Mouse (Mus musculus): ENCODE data around the gene Rab31. TPM values are rescaled to one million over a fixed set of nuclear protein-coding genes. Genes with fewer than 3 reads are reported as not detected.

Gene Rab31
- polyA plus RNA-seq, 1 experiment from 2014 or later, result 88.8 TPM

DNA sequence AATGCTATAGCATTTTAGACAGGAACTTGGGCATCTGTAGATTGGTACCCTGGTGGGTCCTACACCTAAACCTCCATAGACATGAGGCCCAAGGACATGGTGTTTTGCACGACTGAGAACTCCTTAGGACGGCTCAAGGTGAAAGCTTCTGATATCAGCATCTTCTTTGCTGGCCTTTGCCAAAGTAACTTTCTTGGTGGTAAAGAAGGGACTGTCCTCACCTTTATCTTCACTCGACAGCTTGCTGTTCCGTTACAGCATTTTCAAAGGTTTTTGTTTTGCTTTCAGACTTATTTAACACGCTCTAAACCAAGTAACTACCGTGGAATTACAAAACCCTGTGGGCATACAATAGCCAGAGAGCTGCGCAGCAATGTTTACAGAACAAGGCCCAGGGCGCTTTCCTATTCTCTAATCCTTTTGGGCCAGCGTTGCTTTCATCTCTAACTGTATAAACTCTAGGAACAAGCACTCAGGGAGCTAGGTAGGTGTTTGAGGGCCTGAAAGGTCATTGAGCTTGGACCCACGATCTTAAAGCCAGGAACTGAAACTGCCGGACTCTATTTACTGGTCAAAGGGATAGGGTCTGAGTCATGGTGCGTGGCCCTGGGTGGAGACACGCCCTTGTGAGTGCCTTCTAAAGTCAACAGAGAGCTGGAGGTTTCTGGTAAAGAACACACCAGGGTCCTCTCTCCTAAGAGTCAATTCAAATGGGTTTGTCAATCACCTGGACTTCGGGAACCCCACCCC lies 109.0 kb downstream of the Rab31 start:
- no peaks in the 10 kb centered on the region for H3K27me3 ChIP-seq (replicated peaks; ENCODE audit: control insufficient read depth, insufficient read depth, low read length)
- no peak overlapping the region for H3K27ac ChIP-seq (ENCODE audit: low read depth, low read length)
- no peak overlapping the region for H3K4me3 ChIP-seq (ENCODE audit: low read depth, low read length)
- no peaks in the 10 kb centered on the region for H3K4me1 ChIP-seq (ENCODE audit: control insufficient read depth, insufficient read depth, low read length)
- no peaks in the 10 kb centered on the region for H3K9me3 ChIP-seq (replicated peaks; ENCODE audit: control insufficient read depth, low read length)
- DNase-seq (ENCODE audit: low spot score) (no peak), ATAC-seq (no peak)
- peaks cover 6% of the 10 kb centered on the region; the same call in 1 of the 2 replicates for H3K36me3 ChIP-seq (ENCODE audit: control insufficient read depth, insufficient read depth, low read length)
- no peak overlapping the region for H3K9ac ChIP-seq (ENCODE audit: low read length)
- 83% methylated on average over 14 of the region's 14 CpGs for WGBS
- H3K4me2 ChIP-seq (ENCODE audit: low read length), result no peak overlapping the region

DNA sequence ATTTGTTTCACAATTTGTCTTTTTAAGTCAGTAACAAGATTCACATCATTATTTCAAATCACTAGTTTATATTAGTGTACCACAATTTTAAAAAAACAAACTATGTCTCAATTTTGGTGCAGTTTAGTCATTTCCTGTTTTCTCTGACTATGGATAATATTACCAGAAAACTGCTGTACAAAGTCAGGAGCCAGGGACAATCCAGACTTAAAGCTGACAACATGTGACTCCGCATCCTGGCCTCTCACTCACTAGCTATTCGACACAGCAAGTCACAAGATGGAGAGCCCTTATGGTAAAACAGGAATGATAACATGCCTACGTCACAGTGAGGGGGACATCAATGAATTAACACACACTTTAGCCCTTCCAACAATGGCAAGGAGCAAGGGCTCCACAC lies 109.9 kb downstream of the Rab31 start:
- ATAC-seq (no peak), DNase-seq (ENCODE audit: low spot score) (no peak)
- 88% methylated on average over 3 of the region's 3 CpGs for WGBS
- peaks cover 6% of the 10 kb centered on the region; the same call in 1 of the 2 replicates for H3K36me3 ChIP-seq (ENCODE audit: control insufficient read depth, insufficient read depth, low read length)
- no peak overlapping the region for H3K4me2 ChIP-seq (ENCODE audit: low read length)
- H3K27me3 ChIP-seq (replicated peaks; ENCODE audit: control insufficient read depth, insufficient read depth, low read length), result no peaks in the 10 kb centered on the region
- H3K4me3 ChIP-seq (ENCODE audit: low read depth, low read length), result no peak overlapping the region
- H3K9ac ChIP-seq (ENCODE audit: low read length), result no peak overlapping the region
- no peaks in the 10 kb centered on the region for H3K4me1 ChIP-seq (ENCODE audit: control insufficient read depth, insufficient read depth, low read length)
- H3K27ac ChIP-seq (ENCODE audit: low read depth, low read length), result no peak overlapping the region
- no peaks in the 10 kb centered on the region for H3K9me3 ChIP-seq (replicated peaks; ENCODE audit: control insufficient read depth, low read length)

DNA sequence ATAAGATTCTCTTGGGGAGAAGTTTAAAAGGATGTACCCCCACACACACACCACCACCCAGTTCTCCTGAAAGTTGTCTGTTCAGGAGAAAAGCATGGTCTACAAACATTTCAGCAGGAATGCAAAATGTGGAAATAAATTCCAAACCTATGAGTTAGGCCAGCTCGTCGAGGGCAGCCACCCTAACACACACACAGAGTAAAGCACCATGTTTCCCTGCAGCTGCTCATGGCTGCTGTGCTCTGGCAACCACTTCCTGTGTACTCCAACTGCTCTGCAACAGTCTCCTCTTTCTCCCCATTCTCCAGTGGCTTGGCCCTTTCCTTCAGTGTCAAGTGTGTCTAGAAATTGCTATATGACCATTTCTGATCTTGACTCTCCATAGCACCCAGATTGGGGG lies 114.1 kb downstream of the Rab31 start:
- 90% methylated on average over 2 of the region's 2 CpGs for WGBS
- Histone ChIP-seq H3K27ac (ENCODE audit: low read depth, low read length) (no peak overlapping the region), H3K4me1 (ENCODE audit: control insufficient read depth, insufficient read depth, low read length) (no peaks in the 10 kb centered on the region), H3K9ac (ENCODE audit: low read length) (no peak overlapping the region), H3K27me3 (replicated peaks; ENCODE audit: control insufficient read depth, insufficient read depth, low read length) (no peaks in the 10 kb centered on the region), H3K9me3 (replicated peaks; ENCODE audit: control insufficient read depth, low read length) (no peaks in the 10 kb centered on the region), H3K36me3 (ENCODE audit: control insufficient read depth, insufficient read depth, low read length) (no peaks in the 10 kb centered on the region), H3K4me2 (ENCODE audit: low read length) (no peak overlapping the region), H3K4me3 (ENCODE audit: low read depth, low read length) (no peak overlapping the region)
- DNase-seq (ENCODE audit: low spot score) (no peak), ATAC-seq (no peak)

DNA sequence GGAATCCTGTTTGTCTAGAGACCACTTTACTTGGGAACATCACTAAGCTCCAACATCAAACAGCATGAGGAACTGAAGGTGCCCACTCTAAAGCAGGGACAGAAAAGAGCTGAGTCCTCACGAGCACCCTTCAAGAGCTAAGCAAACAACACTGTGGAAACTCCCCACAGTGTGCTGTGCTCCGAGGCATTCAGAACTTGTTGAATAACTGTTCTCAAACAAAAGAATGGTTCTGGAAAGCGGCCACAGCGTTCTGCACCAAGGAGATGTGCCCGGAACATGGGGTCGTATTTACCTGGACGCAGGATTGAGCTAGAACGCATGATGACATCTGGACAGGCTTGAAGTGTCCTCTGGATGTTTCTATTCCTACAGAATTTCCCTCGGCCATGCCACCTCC lies 114.6 kb downstream of the Rab31 start:
- Histone ChIP-seq H3K36me3 (ENCODE audit: control insufficient read depth, insufficient read depth, low read length) (no peaks in the 10 kb centered on the region), H3K9ac (ENCODE audit: low read length) (no peak overlapping the region), H3K4me2 (ENCODE audit: low read length) (no peak overlapping the region), H3K4me1 (ENCODE audit: control insufficient read depth, insufficient read depth, low read length) (no peaks in the 10 kb centered on the region), H3K27ac (ENCODE audit: low read depth, low read length) (no peak overlapping the region), H3K27me3 (replicated peaks; ENCODE audit: control insufficient read depth, insufficient read depth, low read length) (no peaks in the 10 kb centered on the region), H3K9me3 (replicated peaks; ENCODE audit: control insufficient read depth, low read length) (no peaks in the 10 kb centered on the region), H3K4me3 (ENCODE audit: low read depth, low read length) (no peak overlapping the region)
- ATAC-seq, result no peak
- WGBS, result 83% methylated on average over 9 of the region's 9 CpGs
- DNase-seq (ENCODE audit: low spot score), result no peak

DNA sequence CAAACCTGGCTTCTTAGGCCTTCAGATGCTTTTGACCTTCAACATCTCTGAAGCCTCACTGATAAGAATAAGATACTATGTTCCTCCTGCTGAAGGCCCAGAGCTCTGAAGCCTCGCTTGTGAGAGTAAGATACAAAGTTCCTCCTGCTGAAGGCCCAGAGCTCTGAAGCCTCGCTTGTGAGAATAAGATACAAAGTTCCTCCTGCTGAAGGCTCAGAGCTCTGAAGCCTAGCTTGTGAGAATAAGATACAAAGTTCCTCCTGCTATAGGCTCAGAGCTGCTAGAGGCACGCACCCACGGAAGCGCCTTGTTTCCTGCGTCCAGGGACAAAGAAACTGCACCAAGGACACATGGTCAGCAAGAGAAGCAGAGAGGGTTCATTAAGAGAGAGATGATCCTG lies 115.8 kb downstream of the Rab31 start:
- Histone ChIP-seq H3K27ac (ENCODE audit: low read depth, low read length) (no peak overlapping the region), H3K27me3 (replicated peaks; ENCODE audit: control insufficient read depth, insufficient read depth, low read length) (no peaks in the 10 kb centered on the region), H3K4me3 (ENCODE audit: low read depth, low read length) (no peak overlapping the region), H3K4me1 (ENCODE audit: control insufficient read depth, insufficient read depth, low read length) (no peaks in the 10 kb centered on the region), H3K9ac (ENCODE audit: low read length) (no peak overlapping the region), H3K4me2 (ENCODE audit: low read length) (no peak overlapping the region), H3K9me3 (replicated peaks; ENCODE audit: control insufficient read depth, low read length) (no peaks in the 10 kb centered on the region), H3K36me3 (ENCODE audit: control insufficient read depth, insufficient read depth, low read length) (no peaks in the 10 kb centered on the region)
- no peak for DNase-seq (ENCODE audit: low spot score)
- 98% methylated on average over 6 of the region's 6 CpGs for WGBS
- ATAC-seq, result no peak

DNA sequence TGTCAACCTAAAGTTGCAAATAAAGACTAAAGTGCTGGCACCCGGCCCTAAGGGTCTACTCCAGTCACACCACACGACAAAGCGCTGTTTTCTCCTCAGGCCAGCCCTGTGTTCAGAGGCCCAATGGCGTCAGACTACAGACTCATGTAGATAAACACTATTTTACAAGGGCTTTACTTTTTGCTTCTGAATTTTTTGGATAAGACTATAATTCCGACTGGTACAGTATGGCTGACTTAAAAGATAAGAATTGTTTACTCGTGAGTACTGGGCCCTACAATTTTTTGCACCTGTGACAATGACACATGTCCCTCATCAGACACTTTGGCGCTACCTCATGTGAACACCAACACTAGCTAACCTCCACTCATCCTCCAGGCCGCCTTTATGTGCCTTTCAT lies 116.5 kb downstream of the Rab31 start:
- Histone ChIP-seq H3K9me3 (replicated peaks; ENCODE audit: control insufficient read depth, low read length) (no peaks in the 10 kb centered on the region), H3K27me3 (replicated peaks; ENCODE audit: control insufficient read depth, insufficient read depth, low read length) (no peaks in the 10 kb centered on the region), H3K4me1 (ENCODE audit: control insufficient read depth, insufficient read depth, low read length) (no peaks in the 10 kb centered on the region), H3K9ac (ENCODE audit: low read length) (no peak overlapping the region), H3K4me3 (ENCODE audit: low read depth, low read length) (no peak overlapping the region), H3K27ac (ENCODE audit: low read depth, low read length) (no peak overlapping the region), H3K4me2 (ENCODE audit: low read length) (no peak overlapping the region), H3K36me3 (ENCODE audit: control insufficient read depth, insufficient read depth, low read length) (no peaks in the 10 kb centered on the region)
- 88% methylated on average over 8 of the region's 8 CpGs for WGBS
- ATAC-seq, result no peak
- no peak for DNase-seq (ENCODE audit: low spot score)

DNA sequence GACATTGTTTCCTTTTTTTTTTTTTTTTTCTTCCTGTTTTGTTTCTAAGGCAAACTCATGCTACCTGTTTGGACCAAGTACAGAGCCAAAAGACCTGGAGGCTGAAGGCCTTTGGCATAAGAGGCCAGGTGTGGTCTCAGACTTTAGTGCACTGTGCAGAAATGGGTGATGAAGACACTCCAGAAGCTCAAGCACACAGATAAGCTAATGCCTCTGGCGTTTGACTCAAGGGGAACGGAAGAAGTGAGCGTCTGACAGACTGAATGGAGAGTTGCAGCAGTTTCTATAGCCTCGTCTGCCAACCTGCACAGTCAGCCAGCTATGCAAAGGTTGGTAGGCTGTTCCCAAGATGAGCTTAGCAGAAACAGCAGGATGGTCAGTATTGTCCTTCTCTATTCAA lies 116.9 kb downstream of the Rab31 start:
- H3K36me3 ChIP-seq (ENCODE audit: control insufficient read depth, insufficient read depth, low read length), result no peaks in the 10 kb centered on the region
- no peak overlapping the region for H3K9ac ChIP-seq (ENCODE audit: low read length)
- ATAC-seq, result no peak
- no peak overlapping the region for H3K4me2 ChIP-seq (ENCODE audit: low read length)
- H3K9me3 ChIP-seq (replicated peaks; ENCODE audit: control insufficient read depth, low read length), result no peaks in the 10 kb centered on the region
- H3K4me3 ChIP-seq (ENCODE audit: low read depth, low read length), result no peak overlapping the region
- H3K4me1 ChIP-seq (ENCODE audit: control insufficient read depth, insufficient read depth, low read length), result no peaks in the 10 kb centered on the region
- no peaks in the 10 kb centered on the region for H3K27me3 ChIP-seq (replicated peaks; ENCODE audit: control insufficient read depth, insufficient read depth, low read length)
- H3K27ac ChIP-seq (ENCODE audit: low read depth, low read length), result no peak overlapping the region
- no peak for DNase-seq (ENCODE audit: low spot score)
- 81% methylated on average over 4 of the region's 4 CpGs for WGBS

DNA sequence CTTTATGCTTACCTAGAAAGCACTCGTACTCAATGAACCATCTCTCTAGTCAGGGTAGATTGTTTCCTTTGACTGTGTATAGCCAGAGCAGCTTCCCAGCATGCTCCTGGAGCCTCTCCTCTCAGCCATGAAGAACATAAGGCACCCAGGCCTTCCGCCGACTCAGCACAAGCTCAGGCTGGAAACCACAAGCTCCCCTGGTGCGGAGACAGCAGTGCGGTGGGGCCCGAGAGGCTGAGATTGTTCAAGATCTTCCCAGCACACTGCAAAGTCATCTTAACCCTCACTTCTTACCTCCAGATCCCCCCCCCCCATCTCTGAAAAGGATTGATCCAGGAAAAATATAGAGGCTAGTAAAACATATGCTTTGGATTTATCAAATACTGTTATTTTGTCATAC lies 122.0 kb downstream of the Rab31 start:
- no peak overlapping the region for H3K4me3 ChIP-seq (ENCODE audit: low read depth, low read length)
- no peaks in the 10 kb centered on the region for H3K27me3 ChIP-seq (replicated peaks; ENCODE audit: control insufficient read depth, insufficient read depth, low read length)
- no peak overlapping the region for H3K9ac ChIP-seq (ENCODE audit: low read length)
- H3K27ac ChIP-seq (ENCODE audit: low read depth, low read length), result no peak overlapping the region
- no peaks in the 10 kb centered on the region for H3K9me3 ChIP-seq (replicated peaks; ENCODE audit: control insufficient read depth, low read length)
- 93% methylated on average over 6 of the region's 6 CpGs for WGBS
- no peak for ATAC-seq
- DNase-seq (ENCODE audit: low spot score), result no peak
- no peak overlapping the region for H3K4me2 ChIP-seq (ENCODE audit: low read length)
- no peaks in the 10 kb centered on the region for H3K4me1 ChIP-seq (ENCODE audit: control insufficient read depth, insufficient read depth, low read length)
- no peaks in the 10 kb centered on the region for H3K36me3 ChIP-seq (ENCODE audit: control insufficient read depth, insufficient read depth, low read length)

DNA sequence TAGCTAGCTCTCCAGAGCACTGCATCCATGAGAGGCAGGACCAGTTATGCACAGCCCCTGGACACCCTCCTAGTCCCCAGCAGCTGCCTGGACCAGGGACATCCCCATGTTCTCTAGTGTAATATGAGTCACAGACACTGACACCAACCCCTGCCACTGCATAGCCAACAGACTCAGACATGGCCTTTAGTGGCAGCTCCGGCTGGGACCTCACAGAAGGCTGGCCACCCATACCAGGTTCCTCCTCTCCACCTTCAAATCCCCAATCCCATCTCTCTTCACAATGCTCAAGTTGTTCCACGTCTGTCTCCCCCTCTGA lies 123.4 kb downstream of the Rab31 start:
- WGBS, result 90% methylated on average over 2 of the region's 2 CpGs
- Histone ChIP-seq H3K4me2 (ENCODE audit: low read length) (no peak overlapping the region), H3K36me3 (ENCODE audit: control insufficient read depth, insufficient read depth, low read length) (no peaks in the 10 kb centered on the region), H3K27me3 (replicated peaks; ENCODE audit: control insufficient read depth, insufficient read depth, low read length) (no peaks in the 10 kb centered on the region), H3K9me3 (replicated peaks; ENCODE audit: control insufficient read depth, low read length) (no peaks in the 10 kb centered on the region), H3K4me1 (ENCODE audit: control insufficient read depth, insufficient read depth, low read length) (no peaks in the 10 kb centered on the region), H3K27ac (ENCODE audit: low read depth, low read length) (no peak overlapping the region), H3K9ac (ENCODE audit: low read length) (no peak overlapping the region), H3K4me3 (ENCODE audit: low read depth, low read length) (no peak overlapping the region)
- ATAC-seq (no peak), DNase-seq (ENCODE audit: low spot score) (no peak)
